Mouse (Mus musculus) Patski (cell line): Measurements from ENCODE around the gene Naa40. TPM values are rescaled to one million over a fixed set of nuclear protein-coding genes. Genes with fewer than 3 reads are reported as not detected.
A peak's percentile ranks its signal among the peaks of the same experiment; 100 is the strongest.

Experiments used
- ATAC-seq: fragments of 100-300 bp; one replicate; pipeline ENCODE4 v1.8.0; 2021
- CTCF ChIA-PET: fragments of 350-600 bp; sonication (Branson Sonifier 250); formaldehyde crosslinking; loops from one replicate; lab custom pipeline; 2022; ENCODE audit warnings: inconsistent platforms; lab: Charles Lee
- POLR2A ChIA-PET: fragments of 350-600 bp; sonication (Branson Sonifier 250); formaldehyde crosslinking; loops from one replicate; lab custom pipeline; 2022; ENCODE audit warnings: antibody characterized with exemption, inconsistent platforms; lab: Charles Lee
- DNase-seq: peaks from one replicate; pipeline ENCODE4 v3.0.0-alpha.2; 2011; ENCODE audit warnings: low read depth, low spot score
- H3K27me3 ChIP-seq: fragments of 371-371 bp; one replicate; pipeline ENCODE4 v1.5.1; 2021
- CTCF ChIP-seq: fragments of 100-300 bp; IDR thresholded peaks from one replicate; pipeline ENCODE4 v1.5.1; 2021
- in situ Hi-C: fragments of 300-500 bp; cut with MboI; formaldehyde crosslinking; loops from 3 replicates; pipeline ENCODE4 v1.11.1; 2018; ENCODE audit warnings: low pct_unique_long_range_greater_than_20kb, mixed read lengths
- polyA plus RNA-seq: library from polyadenylated mRNA; unstranded; gene quantifications from one replicate; pipeline ENCODE4 v1.2.3, GENCODE M21; 2021

Naa40 gene
- polyA plus RNA-seq, 1 experiment from 2014 or later, result 60.8 TPM

GRCm38 (mm10) chr19:7276053-7276659 lies 35.2 kb upstream of the Naa40 start:
- H3K27me3 ChIP-seq, result no peaks in the 10 kb centered on the region
- ChIA-PET CTCF (no interaction called here), POLR2A (no interaction called here)
- no peak for DNase-seq
- in situ Hi-C loops, result no loop called here
- TF ChIP-seq CTCF, result no peak
- ATAC-seq, result no peak

GRCm38 (mm10) chr19:7275131-7275789 lies 34.3 kb upstream of the Naa40 start:
- in situ Hi-C loops, result no loop called here
- DNase-seq (no peak), ATAC-seq (no peak)
- no peaks in the 10 kb centered on the region for H3K27me3 ChIP-seq
- POLR2A ChIA-PET, result no interaction called here
- TF ChIP-seq CTCF, result no peak
- CTCF ChIA-PET, result interaction anchor here (1.7 kb wide), 1 partner anchor 8 kb away, joined by 5 read pairs; no protein-coding TSS in a partner anchor

- ChIA-PET POLR2A (interaction anchor here (0.8 to 1.1 kb wide), 3 partner anchors 33 to 64 kb away, joined by 3 to 5 read pairs (median 3); no protein-coding TSS in a partner anchor), CTCF (interaction anchor here (0.8 to 1.7 kb wide), 5 partner anchors 9 to 71 kb away, joined by 3 to 7 read pairs (median 3); partner anchors contain the start of gene Mark2)
- no peaks in the 10 kb centered on the region for H3K27me3 ChIP-seq
- no peak for TF ChIP-seq CTCF
- ATAC-seq, result no peak
- no peak for DNase-seq
- in situ Hi-C loops, result no loop called here
Observed at GRCm38 (mm10) chr19:7274326-7274990, 33.5 kb upstream of the Naa40 start.

GRCm38 (mm10) chr19:7273486-7273885 lies 32.5 kb upstream of the Naa40 start:
- in situ Hi-C loops, result no loop called here
- CTCF ChIA-PET, result interaction anchor here (0.8 to 1.9 kb wide), 7 partner anchors 10 to 72 kb away, joined by 3 to 7 read pairs (median 3); partner anchors contain the start of gene Mark2
- no peak for TF ChIP-seq CTCF
- DNase-seq (no peak), ATAC-seq (no peak)
- POLR2A ChIA-PET, result interaction anchor here (0.8 to 1.1 kb wide), 3 partner anchors 34 to 65 kb away, joined by 3 to 5 read pairs (median 3); no protein-coding TSS in a partner anchor
- H3K27me3 ChIP-seq, result no peaks in the 10 kb centered on the region

- DNase-seq (no peak), ATAC-seq (no peak)
- POLR2A ChIA-PET, result interaction anchor here (0.9 to 1.4 kb wide), 3 partner anchors 8 to 37 kb away, joined by 3 to 5 read pairs (median 3); no protein-coding TSS in a partner anchor
Observed at GRCm38 (mm10) chr19:7269290-7270044, 28.5 kb upstream of the Naa40 start.

GRCm38 (mm10) chr19:7268722-7269090 lies 27.7 kb upstream of the Naa40 start:
- no peaks in the 10 kb centered on the region for H3K27me3 ChIP-seq
- no peak for TF ChIP-seq CTCF
- ChIA-PET CTCF (interaction anchor here (0.8 to 4.1 kb wide), 10 partner anchors 12 to 228 kb away, joined by 3 to 18 read pairs (median 4); partner anchors contain the start of gene Mark2), POLR2A (interaction anchor here (0.9 to 1.4 kb wide), 2 partner anchors 8 to 33 kb away, joined by 3 to 5 read pairs; no protein-coding TSS in a partner anchor)
- in situ Hi-C loops, result loop anchor here (5.0 kb wide), 1 partner anchor 79 kb away; no protein-coding TSS in a partner anchor
- ATAC-seq, result peak; percentile 63
- DNase-seq, result no peak

More at GRCm38 (mm10) chr19:7269290-7270044, 28.5 kb upstream of the Naa40 start:
- no peak for TF ChIP-seq CTCF
- H3K27me3 ChIP-seq, result no peaks in the 10 kb centered on the region
- CTCF ChIA-PET, result interaction anchor here (0.8 to 4.1 kb wide), 11 partner anchors 11 to 229 kb away, joined by 3 to 18 read pairs (median 4); partner anchors contain the start of gene Mark2
- in situ Hi-C loops, result loop anchor here (5.0 kb wide), 1 partner anchor 78 kb away; no protein-coding TSS in a partner anchor

- ATAC-seq (peak; percentile 58), DNase-seq (no peak)
- no peak for TF ChIP-seq CTCF
- no peaks in the 10 kb centered on the region for H3K27me3 ChIP-seq
- in situ Hi-C loops, result loop anchor here (5.0 kb wide), 1 partner anchor 79 kb away; no protein-coding TSS in a partner anchor
- ChIA-PET CTCF (interaction anchor here (0.7 to 4.1 kb wide), 9 partner anchors 13 to 77 kb away, joined by 3 to 18 read pairs (median 4); partner anchors contain the start of gene Mark2), POLR2A (interaction anchor here (0.5 to 1.4 kb wide), 3 partner anchors 9 to 203 kb away, joined by 3 to 5 read pairs (median 5); no protein-coding TSS in a partner anchor)
Observed at GRCm38 (mm10) chr19:7267781-7268721, 27.1 kb upstream of the Naa40 start.

GRCm38 (mm10) chr19:7267091-7267741 lies 26.2 kb upstream of the Naa40 start, which contains the start of gene Rcor2:
Rcor2 (plus strand) TSS chr19:7267325.
- CTCF ChIA-PET, result interaction anchor here (0.7 to 4.1 kb wide), 5 partner anchors 33 to 169 kb away, joined by 3 to 18 read pairs (median 3); partner anchors contain the start of gene Mark2
- POLR2A ChIA-PET, result no interaction called here
- no peaks in the 10 kb centered on the region for H3K27me3 ChIP-seq
- no peak for TF ChIP-seq CTCF
- ATAC-seq (no peak), DNase-seq (no peak)
- in situ Hi-C loops, result loop anchor here (5.0 kb wide), 1 partner anchor 80 kb away; no protein-coding TSS in a partner anchor
